Mouse (Mus musculus) cerebellum, postnatal 36 days (tissue): ENCODE results near the gene Haspin.

Experiments used
- DNase-seq, 2 experiments: peaks; one replicate each; pipeline ENCODE4 v3.0.0; 2021 to 2022; ENCODE audit warnings: mixed read lengths in 2 of 2

The Haspin gene

DNA sequence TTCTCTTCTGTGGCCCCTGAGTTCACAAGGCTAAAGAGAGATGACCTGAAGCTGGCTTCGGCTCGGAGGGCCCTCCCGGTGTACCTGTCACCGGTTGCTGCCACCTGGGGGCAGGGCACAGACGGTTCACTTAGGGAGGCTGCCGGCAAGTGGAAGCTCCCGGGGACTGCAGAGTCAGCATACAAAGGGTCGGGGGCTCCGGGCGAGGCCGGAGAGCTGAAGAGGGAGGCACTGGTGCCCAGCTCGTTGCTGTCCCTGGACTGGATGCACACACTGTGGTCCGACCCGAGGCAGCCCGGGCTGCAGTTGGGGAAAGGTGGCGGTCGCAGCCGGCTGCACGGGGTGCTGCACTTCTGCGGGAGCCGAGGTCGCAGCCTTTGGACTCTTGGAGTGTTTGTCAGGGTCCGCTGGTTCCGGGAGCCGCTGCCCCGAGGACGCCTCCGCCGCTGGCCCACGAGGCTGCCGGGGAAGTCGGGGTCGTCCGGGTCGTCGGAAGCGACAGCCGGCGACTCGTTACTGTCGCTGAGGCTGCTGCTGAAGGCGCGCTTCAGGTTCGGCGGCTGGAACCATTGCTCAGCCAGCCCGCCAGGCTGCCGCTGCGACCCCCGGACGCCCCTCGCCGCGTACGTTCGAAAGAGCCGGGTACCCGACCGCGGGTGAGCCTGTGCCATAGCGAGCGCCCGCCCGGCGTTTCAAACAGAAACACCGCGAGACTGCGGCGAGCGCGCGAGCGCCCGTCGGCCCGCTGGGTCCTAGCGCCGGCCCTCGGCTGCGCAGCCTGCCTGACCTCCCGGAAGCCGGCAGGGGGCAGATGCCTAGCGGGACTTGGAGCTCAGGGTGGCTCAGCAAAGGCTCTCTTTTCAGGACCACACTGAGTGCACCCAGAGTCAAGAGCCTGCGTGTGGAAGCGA lies at the start of gene Haspin:
Haspin (minus strand) TSS at position 704 of the 911 bp plus-strand sequence.
- DNase-seq: peak; percentile 85 to 90

DNA sequence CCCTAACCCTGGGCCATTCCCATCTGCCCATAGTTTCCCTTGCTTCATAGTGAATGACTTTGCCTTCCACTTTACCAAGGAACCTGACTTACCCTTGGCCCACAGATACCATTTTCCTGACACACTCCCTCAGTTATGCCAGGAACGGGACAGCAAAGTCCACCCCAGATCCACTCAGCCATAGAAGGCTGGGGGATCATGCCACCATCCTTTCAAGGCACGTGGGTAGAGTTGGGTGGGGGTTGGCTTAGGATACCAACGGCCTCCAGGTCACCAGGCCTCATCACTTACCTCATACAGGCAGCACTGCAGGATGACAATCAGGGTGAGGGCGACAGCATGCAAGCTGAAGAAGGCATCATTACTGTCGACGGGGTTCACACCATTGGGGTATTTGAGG lies 49.1 kb upstream of the Haspin start:
- no peak for DNase-seq

DNA sequence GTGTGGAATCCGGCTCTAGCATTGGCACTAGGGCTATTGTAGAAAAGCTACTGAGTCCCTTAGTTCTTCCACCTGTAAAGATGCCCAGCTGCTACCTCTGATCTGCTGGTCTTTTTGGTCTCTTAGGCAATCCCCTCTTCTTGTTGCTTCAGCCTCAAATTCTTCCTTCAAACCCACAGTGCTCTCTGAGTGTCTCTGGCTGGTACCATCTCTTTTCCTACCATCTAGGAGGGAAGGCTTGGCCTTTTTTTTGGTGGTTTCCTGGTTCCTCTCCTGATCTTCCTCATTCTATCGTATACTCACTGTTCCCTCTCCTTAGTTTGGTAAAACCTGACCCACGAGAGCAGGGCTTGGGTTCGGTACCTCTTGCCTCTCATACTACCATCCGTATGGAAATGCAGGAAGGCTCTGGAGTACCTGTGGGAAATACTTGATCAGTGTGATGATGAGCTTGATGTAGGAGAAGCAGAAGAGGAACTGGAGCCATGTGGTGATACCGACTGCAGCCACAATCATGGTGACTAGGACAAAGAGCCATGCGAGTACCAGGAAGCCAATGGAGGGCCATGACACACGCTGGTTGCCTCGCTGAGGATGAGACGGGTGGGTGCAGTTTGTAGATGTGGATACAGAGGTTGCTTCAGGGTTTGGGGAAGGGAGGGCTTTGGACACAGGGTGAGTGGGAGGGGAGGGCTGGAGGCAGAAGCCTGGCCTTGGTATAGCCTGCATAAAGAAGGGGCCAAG lies 48.0 kb upstream of the Haspin start:
- no peak for DNase-seq

DNA sequence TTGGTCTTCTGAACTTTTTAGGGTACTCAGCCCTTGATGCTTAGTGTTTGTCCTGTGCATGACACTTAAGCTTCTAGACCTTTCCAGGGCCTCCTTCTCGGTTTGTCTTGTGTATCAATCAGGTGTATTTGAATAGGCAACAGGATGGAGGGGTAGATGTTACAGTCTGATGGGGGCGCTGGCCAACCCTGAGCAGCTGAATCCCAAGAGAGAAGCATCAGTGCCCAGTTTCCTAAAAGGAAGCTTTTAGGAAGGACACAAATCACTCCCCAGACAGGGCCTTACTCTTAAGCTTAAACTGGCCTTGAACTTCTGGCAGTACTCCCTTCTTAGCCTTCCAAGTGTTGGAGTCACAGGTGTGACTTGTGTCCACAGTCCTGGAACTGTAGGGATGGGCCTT lies 39.8 kb upstream of the Haspin start:
- no peak for DNase-seq

DNA sequence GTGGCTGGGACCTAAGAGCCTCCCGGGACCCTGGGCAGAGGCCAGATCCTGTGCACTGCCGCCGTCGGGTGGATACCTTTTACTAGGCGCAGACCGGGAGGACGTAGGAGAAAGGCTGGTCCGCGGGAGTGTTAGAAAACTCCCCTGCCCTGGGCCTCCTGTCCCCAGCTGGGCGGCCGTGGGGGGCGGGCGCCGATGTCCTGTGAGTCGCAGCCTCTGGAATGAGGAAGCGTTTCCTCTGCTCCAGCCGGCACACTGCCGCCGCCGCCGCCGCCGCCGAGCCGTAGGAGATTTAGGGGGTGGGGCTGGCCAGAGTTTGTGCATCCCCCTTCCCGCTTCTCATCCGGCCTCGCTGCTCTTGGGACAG lies 39.4 kb upstream of the Haspin start:
- DNase-seq: no peak

DNA sequence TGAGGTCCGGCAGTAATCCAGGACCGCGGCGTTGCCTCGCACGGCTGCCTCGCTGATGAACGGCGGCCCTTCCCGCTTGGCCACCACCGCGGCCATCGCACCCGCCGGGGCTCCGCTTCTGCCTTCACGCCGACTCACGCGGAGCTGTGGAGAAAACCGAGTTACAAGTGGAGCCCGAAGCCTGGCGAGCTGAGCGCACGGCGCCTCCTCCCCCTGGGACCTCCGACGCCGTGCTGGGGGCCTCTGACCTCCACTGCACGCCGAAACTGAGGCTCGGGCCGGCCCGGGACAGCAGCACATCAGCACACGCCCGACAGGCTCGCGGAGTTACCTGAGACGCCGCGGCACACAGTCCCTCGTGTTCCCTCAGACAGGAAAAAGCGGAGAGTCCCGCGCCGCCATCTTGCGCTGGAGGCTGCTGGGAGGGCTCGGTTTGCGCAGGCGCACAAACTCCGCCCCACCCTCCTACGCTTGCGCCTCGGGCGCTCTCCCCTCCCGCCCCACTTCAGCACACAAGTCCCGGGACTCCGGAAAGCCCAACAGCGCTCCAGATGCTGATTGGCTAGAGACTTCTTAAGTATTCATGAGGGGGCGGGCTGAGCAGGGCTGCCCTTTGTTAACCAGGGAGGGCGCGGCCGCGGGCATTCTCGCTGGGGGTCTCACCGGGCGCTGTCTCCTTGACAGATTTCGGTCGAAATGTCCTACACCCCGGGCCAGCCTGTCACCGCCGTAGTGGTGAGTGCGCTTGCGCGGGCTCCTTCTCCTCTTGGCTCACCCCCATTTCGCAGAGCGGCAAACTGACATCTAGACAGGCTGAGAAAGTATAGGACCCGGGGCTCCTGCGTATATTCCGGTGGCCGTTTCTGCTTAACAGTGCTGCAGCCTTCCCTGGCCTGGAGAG lies 38.8 kb upstream of the Haspin start, which contains the start of the genes Emc6 and Tax1bp3:
Emc6 (minus strand) TSS at position 430 of the 901 bp plus-strand sequence.
Tax1bp3 (plus strand) TSS at position 476 of the 901 bp plus-strand sequence.
- DNase-seq: peak; percentile 93 to 96

DNA sequence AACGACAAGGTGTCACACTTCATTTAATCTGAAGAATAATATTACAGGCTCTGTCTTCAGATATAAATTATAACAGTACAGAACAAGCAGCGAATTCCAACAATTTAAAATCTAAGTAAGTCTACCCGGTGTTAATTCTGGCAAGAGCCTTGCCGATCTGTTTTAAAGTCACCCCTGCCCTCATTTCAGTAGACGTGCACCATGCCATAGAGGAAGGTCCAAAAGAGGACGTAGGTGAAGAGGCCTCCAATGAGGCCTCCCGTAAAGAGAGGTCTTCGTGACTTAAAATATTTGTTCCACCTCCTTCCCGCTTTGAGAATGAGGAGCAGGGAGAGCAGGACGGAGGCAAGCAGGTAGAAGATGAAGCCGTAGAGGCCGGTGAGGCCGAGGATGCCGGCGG lies 38.1 kb upstream of the Haspin start:
- no peak for DNase-seq

DNA sequence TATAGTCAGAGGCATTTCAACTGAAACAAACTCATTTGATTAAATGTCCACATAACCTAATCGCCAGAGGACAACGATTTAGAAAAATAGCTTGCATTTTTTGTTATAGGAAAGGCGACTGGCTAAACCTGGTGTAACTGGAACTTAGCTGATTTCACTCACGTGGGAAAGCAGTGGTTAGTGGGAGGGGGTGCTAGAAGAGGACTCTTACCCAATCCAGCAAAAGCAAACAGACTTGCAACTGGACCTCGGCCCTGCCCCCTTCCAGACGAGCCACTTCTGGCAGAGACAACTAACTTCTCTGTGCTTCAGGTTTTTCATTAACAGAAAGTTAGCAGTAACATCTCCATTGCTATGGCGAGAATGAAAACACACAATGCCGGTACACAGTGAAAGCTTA lies 37.5 kb upstream of the Haspin start:
- DNase-seq: no peak

DNA sequence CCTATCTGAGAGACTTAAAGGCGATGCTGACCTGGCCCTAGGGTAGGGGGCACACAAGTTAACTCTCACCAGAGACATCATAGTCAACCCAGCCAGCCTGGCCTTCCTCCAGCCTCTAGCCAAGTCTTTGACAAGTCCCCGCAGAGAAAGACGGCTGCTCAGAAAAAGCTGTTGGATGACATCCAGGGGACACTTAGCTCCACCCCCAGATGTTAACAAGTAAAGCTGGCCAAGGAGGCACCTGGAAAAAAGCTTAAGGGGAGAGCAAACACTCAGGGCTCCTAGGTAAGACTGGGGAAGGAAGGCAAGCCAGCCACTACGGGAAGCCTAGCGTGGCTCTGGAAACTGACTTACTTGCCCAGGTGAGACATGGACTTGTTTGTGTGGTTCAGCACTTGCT lies 34.1 kb upstream of the Haspin start:
- no peak for DNase-seq

DNA sequence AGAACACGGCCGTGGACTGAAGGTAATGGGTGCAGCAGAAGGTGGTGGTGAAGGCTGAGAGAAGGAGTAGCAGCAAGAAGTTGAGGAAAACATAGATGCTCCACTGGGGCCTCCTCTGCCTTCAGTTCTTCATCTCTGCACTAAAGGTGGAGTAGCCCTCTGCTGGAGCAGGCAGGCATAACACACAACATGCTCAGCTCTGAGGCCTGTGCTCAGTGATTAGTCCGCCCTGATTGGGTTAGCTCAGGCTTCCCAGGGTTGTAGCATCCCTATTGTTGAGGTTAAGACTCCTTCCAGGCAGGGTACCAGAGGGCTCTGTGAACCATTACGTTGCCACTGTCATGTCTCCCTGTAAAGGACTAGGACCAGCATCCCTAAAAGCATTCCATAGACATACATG lies 31.1 kb upstream of the Haspin start:
- DNase-seq: peak; percentile 70

DNA sequence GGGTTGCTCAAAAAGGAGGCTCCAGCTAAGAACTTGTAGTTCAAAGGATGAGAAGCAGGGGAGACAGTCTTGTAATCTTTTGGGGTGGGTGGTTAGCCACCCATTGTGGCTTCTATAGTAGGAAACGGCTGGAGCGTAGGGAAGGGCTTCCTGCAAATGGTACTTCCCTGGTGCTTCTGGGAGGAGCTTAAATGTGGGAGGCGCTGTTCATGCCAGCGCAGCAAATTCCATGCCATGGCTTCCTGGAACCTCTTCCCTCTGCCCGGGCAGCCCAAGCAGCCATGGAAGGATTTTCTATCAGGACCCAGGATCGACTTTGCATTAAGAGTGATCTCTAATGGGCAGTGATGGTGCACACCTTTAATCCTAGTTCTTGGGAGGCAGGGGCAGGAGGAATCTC lies 30.5 kb upstream of the Haspin start:
- no peak for DNase-seq

DNA sequence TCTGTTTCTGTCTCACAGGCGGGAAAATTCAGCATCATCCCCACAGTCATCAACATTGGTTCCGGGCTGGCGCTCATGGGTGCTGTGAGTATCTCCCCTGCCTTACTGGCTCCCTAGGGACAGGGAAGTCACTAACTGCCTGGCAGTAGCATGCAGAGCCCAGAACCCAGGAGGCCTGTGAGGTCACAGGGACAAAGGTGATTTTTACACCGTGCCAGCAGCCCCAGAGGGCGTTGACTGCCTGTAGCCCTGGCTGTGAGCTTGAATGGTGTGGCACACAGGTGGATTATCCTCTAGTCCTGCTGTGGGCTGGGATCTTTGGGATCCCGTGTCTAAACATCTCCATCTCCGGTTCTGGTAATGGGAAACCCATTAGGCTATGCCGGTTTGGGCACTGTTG lies 30.0 kb upstream of the Haspin start:
- no peak for DNase-seq

DNA sequence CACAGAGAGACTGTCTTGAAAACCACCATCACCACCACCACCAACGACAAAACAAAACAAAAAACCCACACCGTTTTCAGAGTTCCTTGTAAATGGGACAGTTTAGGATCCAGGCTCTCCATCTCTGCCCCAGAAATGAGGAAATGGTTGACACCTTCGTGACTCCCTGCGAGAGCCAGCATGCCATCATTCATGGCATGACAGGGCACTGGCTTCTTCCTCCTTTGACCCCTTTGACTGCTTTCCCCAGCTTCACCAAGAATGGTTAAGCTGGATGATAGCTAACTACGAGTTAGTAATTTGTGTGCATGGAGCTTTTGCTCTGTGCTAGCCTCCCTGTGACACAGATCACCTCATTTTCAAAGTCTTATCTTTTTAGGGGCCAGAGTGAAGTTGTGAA lies 24.2 kb upstream of the Haspin start:
- DNase-seq: no peak

DNA sequence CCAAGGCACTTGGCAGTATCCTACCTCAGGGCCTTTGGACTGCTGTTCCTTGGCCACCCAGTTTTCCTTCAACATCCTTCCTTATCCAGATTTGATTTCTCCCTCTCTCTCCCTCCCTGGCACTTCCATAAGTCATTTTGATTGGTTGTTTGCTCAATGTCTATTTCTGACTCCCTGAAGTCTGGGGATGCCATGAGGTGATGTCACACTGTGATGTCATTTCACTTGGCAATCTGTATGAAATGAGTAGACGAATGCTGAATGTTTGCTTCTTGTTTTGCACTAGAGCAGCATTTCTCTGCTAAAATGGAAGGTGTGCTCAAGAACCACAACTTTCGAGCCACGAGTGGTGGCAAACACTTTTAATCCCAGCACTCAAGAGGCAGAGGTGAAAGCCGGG lies 23.5 kb upstream of the Haspin start:
- no peak for DNase-seq

DNA sequence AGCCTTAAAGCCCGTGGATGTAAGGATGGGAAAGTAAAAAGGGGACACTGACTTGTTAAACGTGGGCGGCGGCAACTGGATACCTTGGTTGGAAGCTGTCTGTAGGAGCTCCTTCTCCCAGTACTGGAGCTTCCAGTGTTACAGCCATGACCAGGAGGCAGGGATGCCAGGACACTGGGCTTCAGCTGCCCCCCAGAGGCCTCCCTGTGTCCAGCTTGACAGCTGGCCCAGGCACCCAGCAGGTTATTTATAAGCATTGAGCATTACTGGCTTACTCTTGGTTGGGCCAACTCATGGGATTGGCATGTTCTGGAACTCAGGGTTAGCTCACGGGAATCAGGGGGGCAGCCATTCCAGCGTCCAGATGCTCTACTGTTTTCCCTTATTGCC lies 22.7 kb upstream of the Haspin start:
- DNase-seq: no peak

DNA sequence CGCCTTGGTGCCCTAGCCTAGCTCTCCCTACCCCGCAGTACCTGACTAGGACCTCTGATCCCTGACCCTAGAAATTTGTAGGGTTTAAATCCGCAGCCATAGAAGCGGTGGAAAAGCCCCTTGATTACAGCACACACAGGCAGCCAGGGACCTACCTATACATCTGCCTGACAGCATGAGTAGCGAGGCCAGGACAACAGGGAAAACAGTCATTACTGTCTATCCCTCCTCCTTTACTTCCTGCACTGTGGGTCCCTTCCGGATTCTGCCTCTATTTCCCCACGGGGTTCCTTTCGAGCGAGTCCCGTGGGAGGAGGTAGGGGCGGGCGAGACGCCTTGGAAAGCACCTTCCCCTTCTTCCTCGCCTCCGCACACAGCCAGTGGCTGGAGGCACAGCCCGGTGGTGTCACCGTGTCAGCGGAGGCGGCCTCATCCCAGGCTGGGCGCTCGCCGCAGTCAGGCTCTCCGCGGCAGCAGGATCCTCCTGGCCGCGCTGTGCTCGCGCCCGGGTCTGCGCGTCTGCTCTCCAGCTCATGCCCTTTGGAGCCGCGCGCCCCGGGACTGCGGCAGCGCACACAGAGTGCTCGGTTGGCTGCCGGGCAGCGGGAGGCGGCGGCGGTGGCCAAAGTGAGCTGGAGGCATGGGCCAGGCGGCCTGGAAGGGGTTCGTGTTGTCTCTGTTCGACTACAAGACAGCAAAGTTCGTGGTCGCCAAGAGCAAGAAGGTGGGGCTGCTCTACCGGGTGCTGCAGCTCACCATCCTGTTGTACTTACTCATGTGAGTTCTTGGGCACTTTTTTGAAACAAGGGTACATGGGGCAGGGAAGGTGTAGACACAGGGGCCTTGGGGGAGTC lies 22.1 kb upstream of the Haspin start, which contains the start of gene P2rx5:
P2rx5 (plus strand) TSS at position 465 of the 854 bp plus-strand sequence.
- DNase-seq: peak; percentile 34 to 47

DNA sequence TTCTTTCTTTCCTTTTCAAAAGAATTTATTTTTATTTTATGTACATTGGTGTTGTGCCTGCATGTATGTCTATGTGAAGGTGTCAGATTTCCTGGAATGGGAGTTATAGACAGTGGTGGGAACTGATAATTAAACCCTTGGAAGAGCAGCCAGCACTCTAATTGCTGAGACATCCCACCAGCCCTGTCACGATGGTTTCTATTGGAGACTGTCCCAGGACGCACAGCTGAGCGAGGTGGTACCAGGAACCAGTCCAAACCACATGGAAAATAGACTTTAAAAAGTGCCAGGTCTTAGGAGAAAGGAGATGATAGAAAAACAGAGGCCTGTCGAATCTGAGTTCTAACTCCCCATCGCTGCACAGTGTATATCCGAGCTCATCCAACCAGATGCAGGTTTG lies 17.0 kb upstream of the Haspin start:
- DNase-seq: no peak

DNA sequence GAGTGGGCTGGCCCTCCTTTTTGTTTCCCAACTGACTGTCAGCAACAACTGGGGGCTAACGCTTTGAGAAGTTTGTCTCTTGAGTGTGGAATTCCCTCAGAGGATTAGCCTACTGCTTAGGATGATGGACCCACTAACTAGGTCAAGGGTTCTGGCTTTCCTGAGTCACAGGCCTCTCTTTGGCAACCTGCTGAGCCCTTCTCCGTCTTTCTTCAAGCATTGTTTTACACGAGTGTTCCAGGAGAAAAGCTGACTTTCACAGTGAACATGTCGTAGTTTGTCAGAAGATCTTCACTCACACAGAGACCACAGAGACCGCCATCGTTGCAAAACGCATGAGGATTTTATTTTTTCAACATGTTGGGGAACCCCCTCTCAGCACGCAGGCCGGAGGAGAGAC lies 10.1 kb upstream of the Haspin start:
- DNase-seq: no peak

DNA sequence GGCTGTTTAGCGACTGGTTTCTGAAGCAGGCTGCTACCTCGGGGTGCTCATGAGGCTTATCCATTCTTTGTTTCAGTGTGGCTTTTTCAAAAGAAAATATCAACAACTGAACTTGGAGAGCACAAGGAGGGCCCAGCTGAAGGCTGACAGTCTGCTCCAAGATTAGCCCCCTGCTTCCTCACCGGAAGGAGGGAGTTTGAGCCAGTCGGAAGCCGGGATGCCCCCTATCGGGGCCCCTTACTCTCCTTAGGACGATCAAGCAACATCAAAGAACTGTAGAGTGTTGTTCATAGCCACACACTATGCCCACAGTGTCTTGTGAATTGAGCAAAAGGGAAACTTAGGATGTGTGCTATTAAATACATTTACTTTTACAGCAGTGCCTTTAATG lies 8.9 kb upstream of the Haspin start:
- DNase-seq: no peak

DNA sequence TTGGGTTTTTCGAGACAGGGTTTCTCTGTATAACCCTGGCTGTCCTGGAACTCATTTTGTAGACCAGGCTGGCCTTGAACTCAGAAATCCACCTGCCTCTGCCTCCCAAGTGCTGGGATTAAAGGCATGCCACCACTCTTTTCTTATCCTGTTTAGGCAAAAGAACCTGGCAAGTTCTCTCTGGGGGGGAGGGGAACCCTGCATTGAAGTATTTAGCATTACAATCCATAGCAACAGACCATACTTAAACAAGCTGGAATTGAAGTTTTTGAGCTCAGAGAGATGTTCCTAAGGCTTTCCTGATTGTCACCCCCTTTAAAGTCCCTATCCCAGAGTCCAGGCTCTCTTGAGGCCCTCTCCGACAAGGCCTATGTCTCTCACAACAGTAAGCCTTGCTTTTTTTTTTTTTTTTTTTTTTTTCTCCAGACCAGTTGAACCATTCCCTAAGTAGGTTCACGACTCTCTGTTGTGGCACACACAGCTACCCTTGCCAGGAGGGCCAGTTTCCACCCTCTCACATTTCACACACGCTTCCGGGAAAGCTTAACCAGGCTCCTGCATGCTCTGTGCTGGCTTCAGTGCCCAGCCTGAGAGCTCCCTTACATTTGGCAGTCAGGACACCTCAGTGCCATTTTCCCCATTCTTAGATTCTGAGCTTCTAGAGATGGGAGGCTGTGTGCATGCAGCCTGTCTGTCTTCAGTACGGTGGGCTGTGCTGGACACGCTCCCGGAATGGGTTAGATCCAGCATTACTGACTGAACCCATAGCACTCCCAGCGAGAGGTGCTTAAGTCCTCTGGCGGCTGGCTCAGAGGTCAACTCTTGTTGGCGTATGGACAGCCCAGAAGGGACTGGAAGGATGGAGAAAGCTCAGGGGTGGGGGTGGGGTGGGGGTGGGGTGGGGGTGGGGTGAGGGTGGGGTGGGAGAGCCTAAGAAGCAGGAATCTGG lies 8.2 kb upstream of the Haspin start:
- no peak for DNase-seq

DNA sequence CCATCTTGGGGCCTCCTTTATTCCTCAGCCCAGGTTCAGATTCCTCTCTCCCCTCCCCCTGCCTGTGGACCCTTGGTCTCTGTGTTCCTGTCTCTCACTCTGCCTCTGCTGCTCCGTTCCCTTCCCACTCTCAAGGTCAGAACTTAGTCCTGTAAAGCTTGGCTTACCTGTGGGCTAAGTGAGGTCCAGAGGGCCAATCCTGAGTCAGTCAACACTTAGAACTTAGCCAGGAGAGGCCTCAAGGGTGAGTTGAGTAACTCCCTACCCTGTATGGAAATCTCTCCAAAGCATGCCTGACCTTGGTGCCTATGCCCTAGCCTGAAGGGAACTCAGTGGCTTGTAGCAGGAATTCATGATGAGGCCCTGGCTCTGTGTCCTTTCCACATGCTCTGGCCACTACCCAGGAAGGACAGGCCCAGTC lies 6.2 kb upstream of the Haspin start:
- no peak for DNase-seq
